Mouse (Mus musculus): ENCODE data around the gene Otud7a.

Gene Otud7a

GRCm38 (mm10) chr7:63774291-63774690, 329.7 kb downstream of the Otud7a start:
- peak; percentile 51 for DNase-seq (ENCODE audit: low read depth)

GRCm38 (mm10) chr7:63777328-63777727, 332.8 kb downstream of the Otud7a start:
- no peak for DNase-seq (ENCODE audit: low read depth)

- no peak for DNase-seq (ENCODE audit: low read depth)
Measured at GRCm38 (mm10) chr7:63780821-63781220, 336.3 kb downstream of the Otud7a start.

GRCm38 (mm10) chr7:63789743-63790142, 345.2 kb downstream of the Otud7a start:
- DNase-seq (ENCODE audit: low read depth), result no peak

- DNase-seq (ENCODE audit: low read depth), result no peak
Measured at GRCm38 (mm10) chr7:63796001-63796632, 351.6 kb downstream of the Otud7a start.

- no peak for DNase-seq (ENCODE audit: low read depth)
Measured at GRCm38 (mm10) chr7:63798446-63798845, 353.9 kb downstream of the Otud7a start.

GRCm38 (mm10) chr7:63799304-63799703, 354.8 kb downstream of the Otud7a start:
- DNase-seq (ENCODE audit: low read depth), result no peak

- no peak for DNase-seq (ENCODE audit: low read depth)
Measured at GRCm38 (mm10) chr7:63802751-63803150, 358.2 kb downstream of the Otud7a start.
